Mouse (Mus musculus): ENCODE results near the gene Rapsn.

DNA sequence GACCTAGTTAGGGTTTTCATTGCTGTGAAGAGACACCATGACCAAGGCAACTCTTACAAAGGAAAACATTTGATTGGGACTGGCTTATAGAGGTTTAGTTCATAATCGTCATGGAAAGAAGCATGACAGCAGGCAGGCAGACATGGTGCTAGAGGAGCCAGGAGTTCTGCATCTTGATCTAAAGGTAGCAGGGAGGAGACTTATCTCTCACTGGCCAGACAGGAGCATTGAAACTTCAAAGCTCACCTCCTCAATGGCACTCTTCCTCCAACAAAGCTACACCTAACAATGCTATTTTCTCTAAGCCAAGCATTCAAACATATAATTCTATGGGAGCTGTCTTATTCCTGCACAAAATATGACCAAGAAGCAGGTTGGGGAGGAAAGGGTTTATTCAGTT, 8.9 kb upstream of the Rapsn start:
- no peak for TF ChIP-seq CTCF (IDR thresholded peaks at IDR 0.05; ENCODE audit: borderline replicate concordance, extremely low read depth, insufficient read depth, insufficient read length)
- no peak for TF ChIP-seq POLR2A (IDR thresholded peaks at IDR 0.05; ENCODE audit: borderline replicate concordance, extremely low read depth, insufficient read depth, insufficient read length, poor library complexity, severe bottlenecking)
